Mouse (Mus musculus): ENCODE measurements at regions not wholly inside any gene's neighbourhood (a gene's known extent, or its start where the extent isn't known, plus 50 kb on each side); places are given as distances from the start of the nearest gene placed in this dataset.
A peak's percentile ranks its signal among the peaks of the same experiment; 100 is the strongest.

DNA sequence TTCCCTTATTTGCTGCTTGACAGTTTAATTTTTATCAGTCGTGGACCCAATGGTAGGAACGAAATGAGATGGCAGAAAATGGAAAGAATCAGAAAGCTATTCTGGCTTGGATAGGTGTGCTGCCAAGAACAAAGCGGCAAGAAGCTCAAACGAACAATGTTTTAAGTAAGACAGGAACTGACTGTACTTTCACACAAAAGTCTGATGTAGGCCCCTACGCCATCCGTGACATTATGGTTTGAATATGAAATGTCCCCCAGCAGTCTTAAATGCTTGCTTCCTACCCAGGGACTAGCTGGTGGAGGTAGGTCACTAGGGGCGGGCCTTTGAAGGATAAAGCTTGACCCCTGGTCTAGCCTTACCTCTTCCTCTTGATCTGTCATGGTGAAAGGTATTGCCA lies 90.5 kb upstream of the Barx2 start:
- no peak for DNase-seq (ENCODE audit: low read depth, low spot score)

DNA sequence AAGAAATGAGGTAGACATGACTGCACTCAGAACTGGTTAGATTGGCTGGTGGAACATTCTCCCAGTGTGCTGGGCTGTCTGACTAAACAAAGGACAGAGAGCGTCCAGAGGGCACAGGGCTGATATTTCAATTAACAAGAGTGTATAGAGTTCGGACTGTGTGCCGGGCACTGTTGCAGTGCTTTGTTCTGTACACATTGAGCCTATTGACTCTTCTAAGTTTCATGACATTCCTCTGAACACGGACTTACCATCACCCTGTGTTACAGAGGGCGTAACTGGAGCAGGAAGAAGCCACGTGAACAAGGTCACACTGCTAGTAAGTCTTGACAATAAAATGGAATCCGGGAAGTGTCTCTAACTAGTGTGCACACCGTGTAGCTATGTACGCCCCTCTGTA lies 92.1 kb upstream of the Barx2 start:
- peak; percentile 52 for DNase-seq (ENCODE audit: low read depth, low spot score)

DNA sequence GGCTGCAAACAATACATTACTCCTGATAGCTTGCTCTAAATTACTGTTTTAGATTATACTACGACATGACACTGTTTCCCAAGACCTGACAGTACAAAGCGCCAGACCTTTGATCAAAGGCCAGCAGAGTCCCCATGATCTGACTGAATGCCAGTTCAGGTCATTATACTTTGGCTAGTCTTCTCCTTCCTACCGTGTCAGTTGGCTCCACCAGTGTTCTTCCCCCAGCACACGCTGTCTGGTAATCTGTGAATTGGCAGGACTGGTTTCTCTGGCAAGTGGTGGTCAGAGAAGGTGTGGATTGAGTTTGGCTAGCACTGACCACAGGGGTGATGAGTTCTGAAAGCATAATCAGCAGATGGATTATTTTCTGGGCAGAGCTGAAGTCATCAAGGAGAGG lies 93.1 kb upstream of the Barx2 start:
- no peak for DNase-seq (ENCODE audit: low read depth, low spot score)

DNA sequence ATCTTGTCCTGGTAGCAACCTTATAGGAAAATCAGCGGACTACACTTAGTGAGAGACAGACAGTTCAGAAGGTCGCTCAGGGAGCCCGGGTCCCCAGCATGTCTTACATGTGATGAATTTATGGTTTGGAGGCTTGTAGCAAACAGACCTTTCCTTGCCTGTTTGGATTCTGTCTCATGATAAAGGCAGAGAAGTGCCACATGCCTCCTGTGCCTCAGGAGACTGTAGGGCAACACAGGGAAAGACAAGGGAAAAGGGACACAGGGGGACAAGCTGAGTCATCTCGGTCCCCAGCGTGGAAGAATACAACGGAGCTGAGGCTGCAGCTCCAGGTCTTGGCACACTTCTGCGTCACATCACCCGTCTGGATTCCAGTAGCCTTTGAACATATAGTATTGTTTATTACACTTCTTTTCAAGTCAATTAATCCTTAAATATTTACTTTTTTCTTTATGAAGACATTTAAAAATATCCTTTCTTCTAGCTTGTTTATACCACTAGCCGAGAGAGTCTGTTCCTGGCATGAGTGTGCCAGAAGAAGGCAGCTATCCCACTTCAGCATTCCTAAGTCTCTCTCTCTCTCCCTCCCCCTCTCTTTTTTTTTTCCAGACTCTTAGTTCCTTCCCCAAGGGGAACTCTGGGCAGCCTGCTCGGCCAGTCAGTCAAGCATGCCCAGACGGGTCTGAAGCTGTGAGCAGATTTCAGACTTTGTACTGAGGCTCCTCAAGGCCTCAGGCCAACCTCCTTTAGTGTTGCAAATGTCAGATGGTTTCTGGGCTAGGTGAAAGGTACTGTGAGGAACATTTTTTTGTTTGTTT lies 97.9 kb upstream of the Barx2 start:
- peak; percentile 62 for DNase-seq (ENCODE audit: low read depth, low spot score)

DNA sequence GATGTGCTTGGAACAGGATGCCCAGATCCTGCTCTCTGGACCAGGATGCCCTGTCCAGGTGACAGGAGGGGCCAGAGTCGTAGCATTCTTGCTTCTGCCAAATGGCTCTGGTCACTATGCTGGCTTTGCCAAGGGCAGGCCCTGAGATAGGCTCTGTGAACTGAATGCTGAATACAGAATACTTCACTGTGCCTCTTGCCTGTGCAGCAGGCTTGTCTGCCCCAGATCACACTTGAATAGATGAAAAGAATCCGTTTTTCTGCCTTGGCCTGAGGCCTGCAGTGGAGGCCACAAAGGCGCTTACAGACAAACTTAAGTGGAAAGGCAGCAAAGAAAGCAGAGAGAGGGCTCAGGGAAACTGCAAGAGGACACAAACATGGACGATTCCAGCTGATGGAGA lies 99.7 kb upstream of the Arhgap32 start:
- no peak for DNase-seq (ENCODE audit: low read depth, low spot score)

DNA sequence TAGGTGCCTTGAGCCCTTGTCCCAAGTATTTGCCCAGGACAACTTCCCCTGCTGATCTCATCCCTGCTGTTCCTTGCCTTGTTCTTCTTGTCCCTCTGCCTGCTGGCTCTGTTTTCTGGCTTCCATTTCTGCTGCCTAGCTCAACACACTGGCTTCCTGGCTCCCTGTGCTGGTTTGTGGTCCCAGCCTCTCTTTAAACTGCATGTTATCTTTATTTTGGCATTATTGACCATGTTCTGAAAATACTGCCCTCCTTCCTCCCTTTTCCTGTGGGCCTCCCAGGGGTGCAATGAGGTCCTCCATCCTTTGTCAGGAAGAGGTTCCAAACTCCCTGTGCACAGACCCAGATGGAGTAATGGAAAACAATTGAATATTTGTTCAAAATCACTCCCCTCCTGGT lies 97.9 kb upstream of the Arhgap32 start:
- no peak for DNase-seq (ENCODE audit: low read depth, low spot score)

DNA sequence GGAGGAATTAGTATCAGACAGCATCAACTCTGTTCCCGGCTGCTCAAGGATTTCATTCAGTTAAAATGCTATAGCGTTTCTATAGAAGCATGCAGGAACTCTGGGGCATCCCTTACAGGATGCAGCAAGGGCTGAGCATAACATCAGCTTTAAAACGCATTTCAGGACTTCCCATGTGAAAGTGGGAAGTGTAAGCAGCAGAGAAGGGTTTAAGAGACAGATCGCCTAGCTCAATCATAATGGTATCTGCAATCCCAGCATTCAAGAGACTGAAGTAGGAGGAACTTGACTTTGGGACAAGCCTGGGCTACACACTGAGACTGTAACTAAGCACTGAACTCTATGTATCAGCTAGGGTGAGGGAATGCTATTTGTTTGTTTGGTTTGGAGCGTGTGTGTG lies 96.2 kb upstream of the Arhgap32 start:
- no peak for DNase-seq (ENCODE audit: low read depth, low spot score)

DNA sequence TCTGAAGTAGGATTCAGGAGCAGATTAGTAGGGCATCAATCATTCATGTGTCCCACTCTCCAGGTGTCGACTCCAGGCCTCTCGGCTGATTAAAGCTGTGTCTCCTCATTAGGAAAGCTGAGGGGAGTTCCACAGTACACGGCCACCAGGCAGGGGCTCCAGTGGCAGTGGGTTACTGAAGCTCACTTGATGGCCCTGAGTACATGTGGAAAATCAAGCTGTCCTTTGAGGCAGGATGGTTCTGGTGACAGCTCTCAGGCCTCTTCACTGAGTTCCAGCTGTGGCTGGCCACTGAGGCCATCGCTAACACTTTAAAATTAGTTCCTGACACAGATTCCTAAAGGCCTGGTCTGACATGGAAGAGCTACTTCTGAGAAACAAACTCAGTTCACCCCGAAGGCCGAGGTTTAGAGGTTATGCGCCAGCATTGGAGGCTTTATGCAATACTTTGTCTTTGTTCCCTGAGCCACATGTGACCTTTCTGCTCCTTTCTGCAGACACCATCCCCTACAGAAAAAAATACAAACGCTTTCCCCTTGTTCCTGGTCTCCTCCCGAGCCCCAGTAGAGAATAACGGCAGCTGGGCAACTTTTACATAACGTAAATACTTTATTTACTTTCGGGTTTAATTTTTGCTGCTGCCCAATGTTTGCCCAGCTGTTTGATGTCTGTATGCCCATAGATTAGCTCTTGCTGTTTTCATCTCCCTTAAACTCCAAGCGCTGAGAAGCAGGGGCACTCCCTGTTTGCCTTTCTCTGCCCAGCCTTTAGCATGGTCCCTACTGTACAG lies 94.8 kb upstream of the Arhgap32 start:
- DNase-seq (ENCODE audit: low read depth, low spot score) = no peak

DNA sequence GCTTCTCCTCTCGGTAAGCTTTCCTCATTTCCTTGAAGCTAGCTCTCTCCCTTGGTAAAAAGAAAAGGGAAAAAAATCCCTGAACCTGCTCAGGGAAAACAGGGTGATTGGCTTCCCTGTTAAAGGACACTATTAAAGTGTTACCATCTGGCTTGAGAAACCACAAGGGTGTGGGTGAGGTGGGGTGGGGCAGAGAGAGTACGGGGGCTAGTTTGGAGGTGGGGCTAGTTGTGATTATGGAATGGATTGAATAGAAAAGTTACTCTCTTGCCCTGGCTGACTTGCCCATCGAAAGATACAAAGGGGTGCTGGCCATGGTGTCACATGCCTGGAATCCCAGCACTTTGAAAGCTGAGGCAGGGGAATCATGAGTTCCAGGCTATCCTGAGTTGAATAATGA lies 94.2 kb upstream of the Arhgap32 start:
- no peak for DNase-seq (ENCODE audit: low read depth, low spot score)

DNA sequence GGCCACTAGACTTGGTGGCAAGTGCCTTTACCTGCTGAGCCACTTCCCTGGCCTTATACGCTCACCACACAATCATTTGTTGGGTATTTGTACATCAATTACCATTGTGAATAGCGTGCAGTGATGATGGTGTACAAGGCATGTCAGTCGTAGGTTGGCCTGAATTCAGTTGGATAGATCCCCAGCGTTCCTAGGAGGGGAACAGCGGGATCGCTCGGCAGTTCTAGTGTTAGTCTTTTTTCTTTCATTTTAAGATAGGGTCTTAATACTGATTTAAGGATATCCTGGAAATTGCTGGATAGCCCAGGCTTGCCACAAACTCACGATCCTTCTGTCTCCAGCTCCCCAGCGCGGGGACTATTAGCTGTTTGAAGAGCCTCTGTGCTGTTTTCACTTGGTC lies 92.9 kb upstream of the Arhgap32 start:
- DNase-seq (ENCODE audit: low read depth, low spot score) = no peak

DNA sequence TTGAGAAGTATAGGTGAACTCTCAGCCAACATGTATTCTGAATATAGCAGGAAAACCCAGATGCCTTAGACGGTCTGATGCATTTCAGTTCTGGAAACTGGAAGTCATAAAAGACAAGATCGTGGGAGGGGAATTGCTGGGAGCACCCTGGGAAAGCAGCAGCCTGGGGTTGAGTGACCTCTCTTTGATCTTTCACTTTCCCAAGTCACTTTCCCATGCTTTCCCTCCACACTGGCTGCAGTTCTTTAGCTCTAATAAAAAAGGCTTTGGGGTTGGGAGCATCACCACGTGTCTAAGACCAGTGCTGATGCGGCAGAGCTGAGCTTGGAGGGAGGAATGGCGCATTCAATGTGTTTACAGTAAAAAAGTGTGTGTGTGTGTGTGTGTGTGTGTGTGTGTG lies 91.2 kb upstream of the Arhgap32 start:
- DNase-seq (ENCODE audit: low read depth, low spot score) = no peak

DNA sequence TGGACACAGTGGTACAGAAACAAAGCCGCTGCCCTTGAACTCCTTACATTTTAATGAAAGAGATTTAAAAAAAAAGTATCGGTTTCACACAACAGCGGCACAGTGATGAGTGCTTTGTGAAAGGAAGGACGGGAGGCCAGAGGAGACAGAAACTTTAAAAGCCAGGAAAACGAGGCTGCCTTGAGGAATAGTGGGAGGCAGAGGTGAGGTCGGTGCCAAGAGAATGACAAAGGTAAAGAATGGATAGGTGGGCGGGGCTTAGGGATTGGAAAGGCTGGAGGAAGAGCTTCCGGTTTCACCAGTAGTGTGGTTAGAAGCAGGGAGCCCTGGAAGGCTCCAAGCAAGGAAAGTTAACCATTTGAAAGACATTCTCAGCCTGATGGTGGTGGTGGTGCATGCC lies 88.0 kb upstream of the Arhgap32 start:
- peak; percentile 91 for DNase-seq (ENCODE audit: low read depth, low spot score)

DNA sequence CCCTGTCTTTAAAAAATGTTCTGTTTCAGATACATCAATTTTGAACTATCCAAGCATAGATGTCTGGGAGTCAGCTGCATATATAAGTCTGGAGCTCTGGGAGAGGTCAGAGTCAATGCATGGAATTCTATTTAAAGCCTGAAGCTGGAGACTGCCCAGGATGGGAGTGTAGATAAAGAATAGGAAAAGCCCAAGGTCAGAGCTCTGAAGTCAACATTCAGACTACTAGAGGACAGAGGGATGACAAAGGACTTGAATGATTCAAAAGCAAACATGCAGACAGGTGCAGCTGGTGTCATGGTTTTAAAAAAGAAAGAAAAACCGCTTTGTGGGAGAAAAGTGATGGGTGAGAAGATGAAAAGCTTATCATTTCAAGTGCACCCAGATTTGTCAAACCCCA lies 86.9 kb upstream of the Arhgap32 start:
- DNase-seq (ENCODE audit: low read depth, low spot score) = peak; percentile 43

DNA sequence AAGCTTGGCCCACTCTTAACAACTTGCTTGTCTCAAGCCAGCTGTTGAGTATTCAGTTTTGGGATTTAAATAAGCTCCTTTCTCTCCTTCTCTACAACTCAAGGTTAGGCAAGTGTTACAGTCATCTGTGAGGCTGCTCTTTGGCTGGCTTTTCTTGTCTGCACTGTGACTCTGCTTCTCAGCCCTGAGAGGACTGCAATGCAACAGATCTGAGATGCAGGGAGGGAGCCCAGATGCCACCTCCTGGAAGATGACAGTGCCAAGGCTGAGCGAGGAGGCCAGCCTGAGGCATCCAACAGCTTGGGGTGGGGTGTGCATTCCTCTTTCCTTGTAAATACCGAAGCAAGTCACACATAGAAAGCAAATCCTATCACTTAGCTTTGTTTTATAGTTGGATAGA lies 86.2 kb upstream of the Arhgap32 start:
- DNase-seq (ENCODE audit: low read depth, low spot score) = peak; percentile 38

DNA sequence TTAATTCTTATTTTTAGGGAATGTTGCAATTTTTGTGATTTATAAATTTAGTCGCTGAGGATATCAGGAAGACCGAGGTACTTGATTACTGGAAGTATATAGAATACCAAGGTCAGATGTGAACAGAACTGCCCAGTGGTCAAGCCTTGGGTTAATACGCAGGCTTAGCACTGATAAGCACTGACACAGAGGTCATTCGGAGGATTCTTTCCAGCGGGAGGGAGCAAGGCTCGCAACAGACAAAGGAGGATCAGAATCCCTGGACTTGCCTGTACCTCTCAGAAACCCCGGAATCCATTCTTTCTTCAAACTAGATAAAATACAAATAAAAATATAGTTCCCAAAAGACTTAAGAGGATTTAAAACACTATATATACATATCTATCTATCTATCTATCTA lies 85.7 kb upstream of the Arhgap32 start:
- DNase-seq (ENCODE audit: low read depth, low spot score) = no peak

DNA sequence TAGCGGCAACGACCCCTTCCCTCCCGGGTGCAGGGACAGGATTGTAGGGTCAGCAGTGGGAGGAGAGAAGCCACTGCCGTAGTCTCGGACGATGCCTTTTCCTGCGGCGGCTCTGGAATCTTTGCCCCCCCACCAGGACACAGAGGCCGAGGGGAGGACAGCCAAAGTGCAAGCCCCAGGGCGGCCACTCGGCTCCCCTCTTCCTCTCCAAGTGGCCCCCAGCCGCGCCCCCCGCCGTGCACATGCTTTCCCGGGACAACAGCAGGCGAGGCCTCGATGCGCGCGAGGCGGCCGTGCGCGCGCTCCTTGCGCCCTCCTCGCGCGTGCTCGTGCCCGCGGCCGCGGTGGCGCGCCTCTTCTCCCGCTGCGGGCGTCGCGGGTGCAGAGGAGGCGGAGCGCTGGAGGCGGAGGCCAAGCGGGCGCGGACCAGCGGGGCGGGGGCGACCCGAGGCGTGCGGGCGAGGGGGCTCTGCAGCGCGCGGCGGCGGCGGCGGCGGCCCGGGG lies 83.9 kb upstream of the Arhgap32 start:
- peak; percentile 91 for DNase-seq (ENCODE audit: low read depth, low spot score)

DNA sequence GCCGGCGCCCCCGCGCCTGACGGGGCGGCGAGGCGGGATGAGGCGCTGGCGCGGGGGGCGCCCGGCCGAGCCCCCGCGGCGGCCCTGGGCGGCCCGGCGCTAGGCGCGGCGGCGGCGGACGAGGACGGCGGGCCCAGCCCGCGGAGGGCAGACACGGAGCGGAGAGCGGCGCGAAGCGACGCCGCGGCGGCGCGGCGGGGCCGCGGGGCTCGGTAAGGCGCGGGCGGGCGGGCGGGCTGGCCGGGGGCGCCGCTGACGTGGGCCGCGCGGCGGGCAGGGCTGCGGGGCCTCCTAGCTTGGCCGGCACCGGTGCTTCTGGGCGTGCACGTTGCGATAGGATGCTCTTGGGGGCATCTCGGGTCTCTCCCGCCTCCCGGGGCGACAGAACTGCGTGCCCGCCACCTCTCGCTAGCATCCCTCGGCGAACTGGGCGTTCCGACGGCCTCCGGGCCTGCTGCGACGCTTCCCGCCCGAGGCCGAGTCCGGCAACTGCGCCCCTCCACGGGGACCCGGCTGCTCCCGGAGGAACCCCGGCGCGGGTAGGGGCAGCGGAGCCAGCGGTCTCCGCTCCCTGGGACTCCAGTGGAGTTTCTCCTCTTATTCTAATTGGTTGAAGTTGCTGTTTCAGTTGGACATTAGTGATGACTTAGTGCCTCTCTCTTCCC lies 83.3 kb upstream of the Arhgap32 start:
- DNase-seq (ENCODE audit: low read depth, low spot score) = peak; percentile 50

DNA sequence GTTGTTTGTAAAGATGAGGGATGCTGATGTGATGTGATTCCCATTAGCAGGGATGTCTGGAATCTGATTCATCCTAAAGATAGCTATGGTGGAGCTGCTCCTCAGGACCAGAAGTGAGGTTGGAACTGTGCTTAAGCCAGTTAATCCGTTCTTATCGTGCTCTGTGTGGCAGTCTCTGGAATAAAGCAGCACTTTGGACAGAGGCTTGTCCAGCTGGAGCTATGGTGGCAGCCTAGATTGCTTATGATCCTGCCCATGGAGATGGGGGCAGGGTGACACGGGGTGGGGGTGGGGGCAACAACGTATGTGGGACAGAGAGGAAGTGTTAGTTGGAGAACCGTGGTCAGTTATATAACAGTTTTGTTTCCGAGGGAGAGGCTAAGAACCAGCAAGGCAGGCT lies 82.0 kb upstream of the Arhgap32 start:
- no peak for DNase-seq (ENCODE audit: low read depth, low spot score)

DNA sequence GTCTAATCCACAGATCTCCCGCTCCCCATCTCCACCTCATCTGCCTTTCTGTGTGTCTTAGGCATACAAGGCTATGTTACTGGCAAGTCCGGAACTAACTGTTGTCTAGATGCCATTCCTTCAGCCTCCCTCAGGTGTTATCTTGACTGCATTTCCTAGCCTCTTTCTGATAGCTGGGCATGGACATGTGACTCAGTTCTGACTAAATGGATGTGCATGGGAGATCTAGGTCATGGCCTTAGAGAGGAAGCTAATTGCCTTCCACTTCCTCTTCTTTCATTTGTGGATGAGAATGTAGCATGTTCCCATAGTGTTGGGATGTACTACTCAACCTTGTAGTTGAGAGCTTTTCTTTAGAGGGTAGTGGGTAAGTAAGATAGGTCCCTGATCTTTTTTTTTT lies 75.9 kb upstream of the Arhgap32 start:
- no peak for DNase-seq (ENCODE audit: low read depth, low spot score)

DNA sequence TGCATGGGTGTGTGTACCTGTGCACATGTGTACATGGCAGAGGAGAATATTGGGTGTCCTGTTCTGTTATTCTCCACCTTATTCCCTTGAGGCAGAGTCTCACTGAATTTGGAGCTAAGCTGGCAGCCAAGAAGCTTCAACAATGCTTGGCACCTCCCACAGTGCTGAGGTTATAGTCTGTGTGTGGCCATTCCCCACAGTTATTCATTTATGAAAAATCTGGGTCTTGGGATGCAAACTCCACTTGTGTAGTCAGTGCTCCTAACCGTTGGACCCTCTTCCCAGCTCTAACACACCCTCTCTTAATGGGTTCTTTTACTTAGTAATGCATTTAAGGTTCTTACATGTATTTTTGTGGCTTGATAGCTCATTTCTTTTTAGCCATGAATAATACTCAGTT lies 72.6 kb upstream of the Arhgap32 start:
- no peak for DNase-seq (ENCODE audit: low read depth, low spot score)

DNA sequence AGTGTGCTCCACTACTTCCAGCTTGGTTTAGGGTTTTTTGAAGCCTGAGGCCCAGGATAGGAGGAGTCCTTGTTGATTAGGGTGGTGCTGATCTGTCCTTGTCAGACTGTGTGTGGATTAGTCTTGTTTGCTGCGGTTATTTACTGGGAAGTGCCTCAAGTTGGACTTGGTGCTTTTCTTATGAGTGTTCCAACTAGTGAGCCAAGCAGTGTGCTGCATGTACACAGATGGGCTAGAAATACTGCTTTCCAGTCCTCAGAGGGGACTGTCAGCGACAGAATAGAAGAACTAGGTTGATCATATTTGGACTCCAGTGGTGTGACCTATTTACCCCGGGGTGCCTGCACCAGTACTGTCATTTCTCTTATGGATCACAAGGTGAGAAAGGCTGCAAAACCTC lies 69.1 kb upstream of the Arhgap32 start:
- no peak for DNase-seq (ENCODE audit: low read depth, low spot score)

DNA sequence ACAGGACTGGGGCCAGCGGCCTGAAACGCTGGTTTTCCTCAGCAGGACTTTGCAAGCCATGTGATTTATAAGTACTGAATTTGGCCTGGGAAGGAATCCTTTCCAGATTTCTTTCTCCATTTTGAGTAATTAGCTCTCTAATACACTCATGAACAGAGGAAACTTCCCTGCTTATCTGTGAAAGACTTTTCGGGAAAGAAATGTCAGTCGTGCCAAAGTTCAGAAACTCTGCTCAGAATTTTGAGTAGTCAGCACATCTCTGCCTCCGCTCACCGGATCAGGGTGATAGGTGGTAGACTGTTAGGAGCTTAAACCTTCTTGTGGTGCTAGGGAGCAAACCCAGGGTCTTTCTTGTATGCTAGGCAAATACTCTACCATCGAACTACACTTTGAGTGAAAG lies 67.0 kb upstream of the Arhgap32 start:
- DNase-seq (ENCODE audit: low read depth, low spot score) = no peak

Data from ZHBTc4 (cell line).